Mouse (Mus musculus) gastrocnemius, adult 2 months (tissue): ENCODE data around the gene Zfp967. TPM values are rescaled to one million over a fixed set of nuclear protein-coding genes. Genes with fewer than 3 reads are reported as not detected.
"Not testable (repeated sequence)": the region's sequence is repeated elsewhere in the genome, so short reads cannot be mapped to it uniquely, and the experiment has no call there.

Source experiments
- DNase-seq: peaks from one replicate; pipeline ENCODE4 v3.0.0; 2022
- H3K27ac ChIP-seq: fragments of 200-600 bp; 2 replicates; pipeline ENCODE4 v1.8.1; 2022; ENCODE audit warnings: mild to moderate bottlenecking
- H3K4me3 ChIP-seq: fragments of 200-600 bp; 2 replicates; pipeline ENCODE4 v1.8.1; 2022; ENCODE audit warnings: mild to moderate bottlenecking, moderate library complexity
- intact Hi-C: fragments of 180-260 bp; cut with DNase I; formaldehyde crosslinking; loops from one replicate; pipeline ENCODE4 v1.15.1; 2025
- long read RNA-seq, 2 experiments: library from polyadenylated mRNA; stranded (forward); transcript quantifications; one replicate each; pipeline ENCODE4 v2.0.0; 2021
- total RNA-seq, 2 experiments: library from RNA; stranded (reverse); gene quantifications; 2 replicates each; pipeline ENCODE4 v1.2.3; 2021

The Zfp967 gene
- not detected for total RNA-seq
- long read RNA-seq, experiment 1, partial matches to known transcripts = 0 of 1 reads
- long read RNA-seq, experiment 1, other reads (novel, unspliced or antisense) = 1 of 1 reads
- long read RNA-seq, experiment 2, partial matches to known transcripts = 1 of 2 reads
- long read RNA-seq, experiment 2, other reads (novel, unspliced or antisense) = 1 of 2 reads

DNA sequence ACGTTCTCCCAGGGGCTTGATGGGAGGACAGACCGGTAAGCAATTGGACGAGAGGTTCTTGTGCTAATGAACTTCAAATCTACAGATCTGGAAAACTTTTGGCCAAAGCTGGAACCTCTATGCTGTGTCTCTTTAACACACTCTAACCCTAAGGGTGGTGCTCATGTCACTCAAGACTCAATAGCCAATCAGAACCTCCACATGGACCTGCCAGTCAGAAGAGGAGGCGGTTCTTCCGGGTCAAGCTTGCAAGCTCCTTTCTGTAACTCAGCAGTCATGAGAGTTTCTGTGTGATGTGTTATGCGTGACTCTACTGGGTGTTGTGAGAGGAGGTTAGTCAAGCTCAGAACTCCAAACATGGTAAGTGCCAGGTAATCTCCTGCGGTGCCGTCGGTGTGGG lies at the start of gene Zfp967:
Zfp967 (plus strand) TSS at position 301 of the 400 bp plus-strand sequence.
- H3K27ac ChIP-seq, H3K4me3 ChIP-seq, DNase-seq, intact Hi-C loops: not testable (repeated sequence)

GRCm38 (mm10) chr2:176486683-176487082 lies 34.2 kb upstream of the Zfp967 start, which contains the start of gene Gm14434:
Gene Gm14434 (minus strand): TSS chr2:176486783.
- DNase-seq, intact Hi-C loops, H3K4me3 ChIP-seq, H3K27ac ChIP-seq: not testable (repeated sequence)

Other genes with a start within 250 kb of the Zfp967 start
- not detected for gene Gm11009, start 201.6 kb upstream of the Zfp967 start, total RNA-seq
- 10 to 100 TPM in 1 of 2 experiments, 1 to 10 TPM in 1; 8.3 to 10.6 TPM for gene Gm14435, start 97.5 kb upstream of the Zfp967 start, total RNA-seq
- not detected for gene Gm14434, start 34.3 kb upstream of the Zfp967 start, total RNA-seq
- gene Gm14308, start 115.3 kb downstream of the Zfp967 start, total RNA-seq = 1 to 10 TPM in 1 of 2 experiments, not detected in 1; 1.0 TPM
- gene Zfp973, start 149.5 kb downstream of the Zfp967 start, total RNA-seq = 10 to 100 TPM; 15.0 to 16.7 TPM
- gene Gm14305, start 187.3 kb downstream of the Zfp967 start, total RNA-seq = 1 to 10 TPM; 8.6 to 9.3 TPM